Mouse (Mus musculus): Measurements from ENCODE around the gene Dennd1a. TPM values are rescaled to one million over a fixed set of nuclear protein-coding genes. Genes with fewer than 3 reads are reported as not detected.

The Dennd1a gene
- 14.5 and 15.2 TPM in 2 replicates for total RNA-seq (2014; rRNA removed)
- polyA plus RNA-seq (2012; rRNA removed) = 11.2 and 13.0 TPM in 2 replicates

DNA sequence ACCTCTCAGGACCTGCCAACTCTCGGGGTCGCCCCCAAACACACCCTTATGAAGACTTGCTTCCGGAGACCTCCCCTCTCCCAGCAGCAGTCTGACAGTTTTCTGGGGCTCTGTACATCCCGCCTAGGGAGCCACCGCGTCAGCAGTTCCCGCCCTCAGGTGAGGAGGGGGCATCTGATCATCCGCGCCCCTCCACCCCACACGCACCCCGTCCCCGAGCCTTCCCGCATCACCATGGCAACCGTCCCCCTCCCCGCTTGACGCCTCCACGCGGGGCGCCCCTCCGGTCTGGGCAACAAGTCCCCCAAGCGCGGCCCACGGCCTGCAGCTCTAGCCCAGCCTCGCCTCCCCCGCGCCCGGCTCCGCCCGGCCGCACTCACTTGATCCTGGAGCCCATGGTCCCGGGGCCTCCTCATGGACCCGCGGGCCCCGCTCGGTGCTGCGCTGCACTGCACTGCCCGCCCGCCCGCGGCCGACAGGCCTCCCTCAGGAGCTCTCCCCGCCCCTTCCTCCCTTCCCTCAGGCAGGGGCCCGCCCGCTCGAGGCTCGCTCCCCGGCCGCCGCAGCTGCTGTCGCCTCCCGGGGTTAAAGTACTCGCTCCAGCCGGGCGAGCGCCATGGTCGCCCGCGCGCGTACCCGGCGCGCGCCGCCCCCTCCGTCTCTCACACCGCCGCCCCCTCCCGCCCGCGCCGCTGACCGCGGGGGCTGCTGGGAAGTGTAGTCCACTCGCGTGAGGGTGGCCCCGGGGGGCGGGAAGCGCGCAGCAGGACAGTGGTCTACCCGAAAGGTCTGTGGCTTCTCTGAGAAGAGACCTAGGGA, at the start of gene Dennd1a:
Gene Dennd1a, minus strand, starts transcription at position 658 of the 819 bp plus-strand sequence.
- peak within 1 kb of the TSS; percentile 59 for H3K27ac ChIP-seq (replicated peaks; ENCODE audit: insufficient read depth, low read depth, low read length)
- H3K79me2 ChIP-seq (ENCODE audit: control insufficient read depth, insufficient read depth, low read length) = peaks cover 13% of the 10 kb centered on the region; the same call in 1 of the 2 replicates
- TF ChIP-seq CTCF (IDR thresholded peaks at IDR 0.05; ENCODE audit: low read depth, low read length) = no peak
- TF ChIP-seq POLR2A (IDR thresholded peaks at IDR 0.05; ENCODE audit: extremely low read depth, insufficient read depth, low read length) = peak; percentile 60; the same call in 1 of the 2 replicates
- H3K36me3 ChIP-seq (ENCODE audit: control insufficient read depth, insufficient read depth, low read length) = no peaks in the 10 kb centered on the region
- peaks cover 10% of the 10 kb centered on the region; the same call in 1 of the 2 replicates for H3K4me1 ChIP-seq (ENCODE audit: control insufficient read depth, insufficient read depth, low read length)
- peak; percentile 71 for DNase-seq (ENCODE audit: extremely low read depth, low read depth, low spot score)
- 2% methylated on average over 73 of the region's 81 CpGs for WGBS
- H3K9ac ChIP-seq (ENCODE audit: low read depth, low read length) = peak within 1 kb of the TSS; percentile 88
- H3K4me3 ChIP-seq (ENCODE audit: insufficient read depth, low read depth, low read length) = peak within 1 kb of the TSS; percentile 89
- H3K27me3 ChIP-seq (ENCODE audit: control insufficient read depth, insufficient read depth, low read length) = no peaks in the 10 kb centered on the region

DNA sequence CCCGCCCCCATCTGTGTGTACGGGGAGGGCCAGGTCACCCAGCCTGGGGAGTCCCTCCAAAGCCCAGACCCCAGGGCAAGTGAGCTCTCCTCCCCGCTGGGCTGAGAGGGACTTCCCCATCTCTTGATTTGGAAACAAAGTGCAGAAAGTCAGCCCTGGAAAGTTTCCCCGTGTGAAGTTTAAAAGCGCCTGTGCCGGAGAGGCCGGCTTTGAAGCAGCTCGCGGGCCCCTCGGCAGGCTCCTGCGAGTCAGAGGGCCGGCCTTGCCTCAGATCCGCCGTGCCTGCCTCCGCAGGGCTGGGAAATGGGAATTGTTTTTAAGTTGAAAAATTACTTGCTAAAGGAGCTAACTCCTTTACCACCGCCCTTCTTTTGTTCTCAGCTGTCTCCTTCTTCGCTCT, 49.4 kb upstream of the Dennd1a start:
- no peak for TF ChIP-seq CTCF (IDR thresholded peaks at IDR 0.05; ENCODE audit: low read depth, low read length)
- TF ChIP-seq POLR2A (IDR thresholded peaks at IDR 0.05; ENCODE audit: extremely low read depth, insufficient read depth, low read length) = no peak
- H3K79me2 ChIP-seq (ENCODE audit: control insufficient read depth, insufficient read depth, low read length) = no peaks in the 10 kb centered on the region
- DNase-seq (ENCODE audit: extremely low read depth, low read depth, low spot score) = no peak
- H3K27ac ChIP-seq (replicated peaks; ENCODE audit: insufficient read depth, low read depth, low read length) = no peak overlapping the region
- WGBS = 16% methylated on average over 17 of the region's 17 CpGs
- no peak overlapping the region for H3K4me3 ChIP-seq (ENCODE audit: insufficient read depth, low read depth, low read length)
- peaks cover 22% of the 10 kb centered on the region for H3K27me3 ChIP-seq (ENCODE audit: control insufficient read depth, insufficient read depth, low read length)
- no peak overlapping the region for H3K9ac ChIP-seq (ENCODE audit: low read depth, low read length)
- H3K4me1 ChIP-seq (ENCODE audit: control insufficient read depth, insufficient read depth, low read length) = no peaks in the 10 kb centered on the region; the same call in 1 of the 2 replicates
- H3K36me3 ChIP-seq (ENCODE audit: control insufficient read depth, insufficient read depth, low read length) = no peaks in the 10 kb centered on the region

GRCm38 (mm10) chr2:38333586-38334119, 46.5 kb upstream of the Dennd1a start:
- peaks cover 13% of the 10 kb centered on the region; the same call in 1 of the 2 replicates for H3K27me3 ChIP-seq (ENCODE audit: control insufficient read depth, insufficient read depth, low read length)
- WGBS = 43% methylated on average over 7 of the region's 7 CpGs
- no peaks in the 10 kb centered on the region for H3K36me3 ChIP-seq (ENCODE audit: control insufficient read depth, insufficient read depth, low read length)
- no peak overlapping the region for H3K9ac ChIP-seq (ENCODE audit: low read depth, low read length)
- no peak overlapping the region for H3K27ac ChIP-seq (replicated peaks; ENCODE audit: insufficient read depth, low read depth, low read length)
- TF ChIP-seq CTCF (IDR thresholded peaks at IDR 0.05; ENCODE audit: low read depth, low read length) = no peak
- no peak for TF ChIP-seq POLR2A (IDR thresholded peaks at IDR 0.05; ENCODE audit: extremely low read depth, insufficient read depth, low read length)
- no peaks in the 10 kb centered on the region for H3K79me2 ChIP-seq (ENCODE audit: control insufficient read depth, insufficient read depth, low read length)
- DNase-seq (ENCODE audit: extremely low read depth, low read depth, low spot score) = no peak
- H3K4me3 ChIP-seq (ENCODE audit: insufficient read depth, low read depth, low read length) = no peak overlapping the region
- H3K4me1 ChIP-seq (ENCODE audit: control insufficient read depth, insufficient read depth, low read length) = no peaks in the 10 kb centered on the region

GRCm38 (mm10) chr2:38326671-38327070, 39.5 kb upstream of the Dennd1a start:
- WGBS = 56% methylated on average over 1 of the region's 1 CpGs
- H3K9ac ChIP-seq (ENCODE audit: low read depth, low read length) = no peak overlapping the region
- no peaks in the 10 kb centered on the region for H3K27me3 ChIP-seq (ENCODE audit: control insufficient read depth, insufficient read depth, low read length)
- TF ChIP-seq CTCF (IDR thresholded peaks at IDR 0.05; ENCODE audit: low read depth, low read length) (no peak), POLR2A (IDR thresholded peaks at IDR 0.05; ENCODE audit: extremely low read depth, insufficient read depth, low read length) (no peak)
- no peak for DNase-seq (ENCODE audit: extremely low read depth, low read depth, low spot score)
- no peak overlapping the region for H3K27ac ChIP-seq (replicated peaks; ENCODE audit: insufficient read depth, low read depth, low read length)
- H3K79me2 ChIP-seq (ENCODE audit: control insufficient read depth, insufficient read depth, low read length) = no peaks in the 10 kb centered on the region
- H3K4me3 ChIP-seq (ENCODE audit: insufficient read depth, low read depth, low read length) = no peak overlapping the region
- H3K4me1 ChIP-seq (ENCODE audit: control insufficient read depth, insufficient read depth, low read length) = no peaks in the 10 kb centered on the region
- no peaks in the 10 kb centered on the region for H3K36me3 ChIP-seq (ENCODE audit: control insufficient read depth, insufficient read depth, low read length)

GRCm38 (mm10) chr2:38323380-38323779, 36.2 kb upstream of the Dennd1a start:
- WGBS = 20% methylated on average over 8 of the region's 8 CpGs
- no peaks in the 10 kb centered on the region for H3K79me2 ChIP-seq (ENCODE audit: control insufficient read depth, insufficient read depth, low read length)
- H3K36me3 ChIP-seq (ENCODE audit: control insufficient read depth, insufficient read depth, low read length) = no peaks in the 10 kb centered on the region
- no peak overlapping the region for H3K9ac ChIP-seq (ENCODE audit: low read depth, low read length)
- DNase-seq (ENCODE audit: extremely low read depth, low read depth, low spot score) = no peak
- no peak overlapping the region for H3K4me3 ChIP-seq (ENCODE audit: insufficient read depth, low read depth, low read length)
- H3K27ac ChIP-seq (replicated peaks; ENCODE audit: insufficient read depth, low read depth, low read length) = no peak overlapping the region
- no peaks in the 10 kb centered on the region for H3K4me1 ChIP-seq (ENCODE audit: control insufficient read depth, insufficient read depth, low read length)
- no peak for TF ChIP-seq CTCF (IDR thresholded peaks at IDR 0.05; ENCODE audit: low read depth, low read length)
- TF ChIP-seq POLR2A (IDR thresholded peaks at IDR 0.05; ENCODE audit: extremely low read depth, insufficient read depth, low read length) = no peak
- H3K27me3 ChIP-seq (ENCODE audit: control insufficient read depth, insufficient read depth, low read length) = no peaks in the 10 kb centered on the region

All from liver, adult 2 months (tissue).